ENCODE assay signal across 19 mouse cellular contexts in the genomic region with DNA sequence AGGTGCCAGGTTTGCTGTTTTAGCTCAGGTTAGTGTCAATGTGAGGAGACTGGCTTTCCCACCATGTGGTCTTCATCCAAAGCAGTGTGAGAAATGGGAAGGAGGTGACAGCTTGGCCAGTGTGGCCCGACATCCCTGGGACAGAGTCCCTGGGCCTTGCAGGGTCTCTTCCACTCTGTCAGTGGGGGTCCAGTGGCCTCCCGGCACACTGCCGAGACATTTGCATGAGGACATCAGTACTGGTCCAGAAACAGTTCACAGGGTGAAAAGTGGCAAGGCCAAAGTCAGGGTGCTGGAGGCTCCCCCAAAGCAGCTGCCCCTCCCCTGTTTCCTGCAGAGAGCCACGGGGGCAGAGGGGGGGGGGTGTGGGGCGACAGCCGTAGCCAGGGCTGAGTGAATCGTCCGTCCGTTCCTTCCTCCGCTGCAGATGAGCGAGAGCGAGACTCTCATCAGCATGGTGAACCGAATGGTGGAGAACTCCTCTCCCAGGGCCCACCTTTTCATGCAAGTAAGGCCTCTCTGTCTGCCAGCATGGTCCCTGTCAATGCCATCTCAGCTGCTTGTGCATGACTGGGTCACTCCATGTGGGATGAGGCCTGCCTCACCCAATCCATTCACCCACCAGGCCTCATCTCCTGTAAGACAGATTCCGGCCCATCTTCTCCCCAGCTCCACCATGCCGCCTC. TPM values are rescaled to one million over a fixed set of nuclear protein-coding genes. Genes with fewer than 3 reads are reported as not detected.
DNase-seq lines count a peak whose midpoint lies in the region; ATAC-seq lines count a peak whose summit lies in the region.
"Had no signal": no experiment of that assay in that cellular context is flagged by ENCODE, and none has a peak within 500 bp of the region (broad histone marks: within the 10 kb centered on the region; RNA-seq: fewer than 3 reads in every experiment).

No protein-coding gene starts in this region.

- no peak for DNase-seq in kidney, postnatal 14 days
- DNase-seq in embryonic facial prominence, embryonic 10.5 days (ENCODE audit: low spot score) = no peak
- DNase-seq in hindbrain, embryonic 11.5 days (ENCODE audit: low spot score) = no peak
- DNase-seq in midbrain, embryonic 14.5 days = no peak
- DNase-seq in spleen, postnatal 14 days (ENCODE audit: low spot score in 2 of 2) = no peak
- DNase-seq in layer of hippocampus, adult 9-11 months = no peak
- DNase-seq: adrenal gland, postnatal 10 days; cerebellum, adult 8-10 months; gastrocnemius, postnatal 14 days; kidney, adult 9 months; liver; thymus, adult 2 months had no signal

- no peak overlapping the region for H3K27ac ChIP-seq in kidney, embryonic 14.5 days (ENCODE audit: low read depth, low read length)
- H3K27ac ChIP-seq in embryonic facial prominence, embryonic 10.5 days (replicated peaks) = 0 out of 2 replicates have a peak overlapping the region, but pooled peaks have one; percentile 1
- no peak overlapping the region for H3K27ac ChIP-seq in hindbrain, embryonic 11.5 days (ENCODE audit: low read depth, low read length)
- peak overlapping the region; percentile 52; the same call in 1 of the 2 replicates for H3K27ac ChIP-seq in midbrain, embryonic 14.5 days (replicated peaks; ENCODE audit: low read depth, low read length)

- H3K9ac ChIP-seq in kidney, embryonic 14.5 days (ENCODE audit: low read depth, low read length) = no peak overlapping the region
- H3K9ac ChIP-seq in hindbrain, embryonic 11.5 days (ENCODE audit: low read depth, low read length) = no peak overlapping the region
- H3K9ac ChIP-seq in midbrain, embryonic 14.5 days (replicated peaks; ENCODE audit: low read length) = no peak overlapping the region
- H3K9ac ChIP-seq: lung, embryonic 14.5 days had no signal

- H3K27me3 ChIP-seq in kidney, embryonic 14.5 days (ENCODE audit: control insufficient read depth, insufficient read depth, low read length) = no peaks in the 10 kb centered on the region
- peaks cover 14% of the 10 kb centered on the region for H3K27me3 ChIP-seq in embryonic facial prominence, embryonic 10.5 days (replicated peaks; ENCODE audit: low read depth, poor library complexity, severe bottlenecking)
- H3K27me3 ChIP-seq in hindbrain, embryonic 11.5 days (ENCODE audit: control insufficient read depth, insufficient read depth, low read length) = no peaks in the 10 kb centered on the region
- no peaks in the 10 kb centered on the region for H3K27me3 ChIP-seq in midbrain, embryonic 14.5 days (ENCODE audit: control insufficient read depth, insufficient read depth, low read length)

- ATAC-seq in kidney, embryonic 14.5 days (ENCODE audit: low FRiP score, low TSS enrichment) = 0 out of 2 replicates have a peak, but pooled peaks have one; percentile 36
- ATAC-seq in hindbrain, embryonic 11.5 days (ENCODE audit: low FRiP score) = peak; percentile 20; the same call in 1 of the 2 replicates
- ATAC-seq in midbrain, embryonic 14.5 days (ENCODE audit: low FRiP score, low TSS enrichment) = no peak
- ATAC-seq: CD4-positive, CD25-positive, alpha-beta regulatory T cell, adult 4 months had no signal

- no peaks in the 10 kb centered on the region for H3K9me3 ChIP-seq in kidney, embryonic 14.5 days (ENCODE audit: control insufficient read depth, low read length)
- H3K9me3 ChIP-seq in embryonic facial prominence, embryonic 10.5 days = no peaks in the 10 kb centered on the region
- H3K9me3 ChIP-seq in hindbrain, embryonic 11.5 days (ENCODE audit: control insufficient read depth, low read length) = no peaks in the 10 kb centered on the region
- H3K9me3 ChIP-seq in midbrain, embryonic 14.5 days (ENCODE audit: control insufficient read depth, low read length) = no peaks in the 10 kb centered on the region
- H3K9me3 ChIP-seq: megakaryocyte, embryonic 14.5 days had no signal

- WGBS in kidney, embryonic 14.5 days = 56% methylated on average over 15 of the region's 15 CpGs
- 75% methylated on average over 15 of the region's 15 CpGs for WGBS in embryonic facial prominence, embryonic 10.5 days
- 68% methylated on average over 15 of the region's 15 CpGs for WGBS in hindbrain, embryonic 11.5 days
- WGBS in midbrain, embryonic 14.5 days = 68% methylated on average over 15 of the region's 15 CpGs

- H3K36me3 ChIP-seq in kidney, embryonic 14.5 days (ENCODE audit: control insufficient read depth, insufficient read depth, low read length) = no peaks in the 10 kb centered on the region
- H3K36me3 ChIP-seq in embryonic facial prominence, embryonic 10.5 days (replicated peaks) = peaks cover 2% of the 10 kb centered on the region
- no peaks in the 10 kb centered on the region for H3K36me3 ChIP-seq in hindbrain, embryonic 11.5 days (ENCODE audit: control insufficient read depth, insufficient read depth, low read length)
- H3K36me3 ChIP-seq in midbrain, embryonic 14.5 days (ENCODE audit: control insufficient read depth, insufficient read depth, low read length) = peaks cover 71% of the 10 kb centered on the region

- H3K4me1 ChIP-seq in kidney, embryonic 14.5 days (ENCODE audit: control insufficient read depth, insufficient read depth, low read length) = no peaks in the 10 kb centered on the region
- H3K4me1 ChIP-seq in embryonic facial prominence, embryonic 10.5 days = peaks cover 27% of the 10 kb centered on the region
- peaks cover 3% of the 10 kb centered on the region; the same call in 1 of the 2 replicates for H3K4me1 ChIP-seq in hindbrain, embryonic 11.5 days (replicated peaks; ENCODE audit: control insufficient read depth, insufficient read depth, low read length)
- no peaks in the 10 kb centered on the region for H3K4me1 ChIP-seq in midbrain, embryonic 14.5 days (ENCODE audit: control insufficient read depth, insufficient read depth, low read length)

- no peak overlapping the region for H3K4me2 ChIP-seq in kidney, embryonic 14.5 days (replicated peaks; ENCODE audit: low read depth, low read length)
- no peak overlapping the region for H3K4me2 ChIP-seq in hindbrain, embryonic 11.5 days (replicated peaks; ENCODE audit: low read depth, low read length)
- H3K4me2 ChIP-seq in midbrain, embryonic 14.5 days (ENCODE audit: low read length) = no peak overlapping the region
- H3K4me2 ChIP-seq: lung, embryonic 14.5 days had no signal

- H3K4me3 ChIP-seq in kidney, embryonic 14.5 days (ENCODE audit: low read length) = no peak overlapping the region
- H3K4me3 ChIP-seq in embryonic facial prominence, embryonic 10.5 days = no peak overlapping the region
- no peak overlapping the region for H3K4me3 ChIP-seq in hindbrain, embryonic 11.5 days (ENCODE audit: low read depth, low read length)
- H3K4me3 ChIP-seq in midbrain, embryonic 14.5 days (replicated peaks; ENCODE audit: low read depth, low read length) = no peak overlapping the region
- H3K4me3 ChIP-seq: erythroblast, embryonic 14.5 days; megakaryocyte, embryonic 14.5 days had no signal

RNA-seq across cellular contexts. Expression of gene Golt1a, which starts 30.5 kb away (rescaled TPM):
- 2.6 and 6.1 TPM in 2 replicates for polyA plus RNA-seq in kidney, embryonic 14.5 days (2014; fragmentation: Nextera tagmentation; extraction: Ambion mirVana)
- polyA plus RNA-seq in embryonic facial prominence, embryonic 10.5 days (2016; fragmentation: Nextera tagmentation; extraction: Ambion mirVana) = not detected in 2 replicates
- polyA plus RNA-seq in hindbrain, embryonic 11.5 days (2014; fragmentation: Nextera tagmentation; extraction: Ambion mirVana) = not detected in 2 replicates
- not detected in 2 replicates for polyA plus RNA-seq in midbrain, embryonic 14.5 days (2014; fragmentation: Nextera tagmentation; extraction: Ambion mirVana)
- polyA plus RNA-seq: CD4-positive, CD25-positive, alpha-beta regulatory T cell, adult 4 months; erythroblast, embryonic 14.5 days; neural tube, embryonic 11.5 days had no signal

RNA-seq across cellular contexts. Expression of gene Kiss1, which starts 42.6 kb away (rescaled TPM):
- polyA plus RNA-seq in kidney, embryonic 14.5 days (2014; fragmentation: Nextera tagmentation; extraction: Ambion mirVana) = not detected in 2 replicates
- not detected in 2 replicates for polyA plus RNA-seq in embryonic facial prominence, embryonic 10.5 days (2016; fragmentation: Nextera tagmentation; extraction: Ambion mirVana)
- not detected in 2 replicates for polyA plus RNA-seq in hindbrain, embryonic 11.5 days (2014; fragmentation: Nextera tagmentation; extraction: Ambion mirVana)
- polyA plus RNA-seq in midbrain, embryonic 14.5 days (2014; fragmentation: Nextera tagmentation; extraction: Ambion mirVana) = not detected in 2 replicates
- polyA plus RNA-seq: CD4-positive, CD25-positive, alpha-beta regulatory T cell, adult 4 months; erythroblast, embryonic 14.5 days; neural tube, embryonic 11.5 days; stomach, embryonic 14.5 days; thymus, adult 2 months had no signal

Comparison
In these comparisons a context has a peak if more than half of its experiments do, and no peak if none do; other contexts are left out.
1. H3K27ac ChIP-seq: peak in embryonic facial prominence, embryonic 10.5 days (single experiment) and midbrain, embryonic 14.5 days (single experiment); none in kidney, embryonic 14.5 days (single experiment) and hindbrain, embryonic 11.5 days (single experiment).